Mouse (Mus musculus) CH12F3 (cell line): ENCODE results near the gene Faim.

ENCODE experiments used
- in situ Hi-C: fragments of 300-500 bp; cut with MboI; formaldehyde crosslinking; loops from 2 replicates; pipeline ENCODE4 v1.14.3; 2020; ENCODE audit warnings: low sequenced_read_pairs

The Faim gene

DNA sequence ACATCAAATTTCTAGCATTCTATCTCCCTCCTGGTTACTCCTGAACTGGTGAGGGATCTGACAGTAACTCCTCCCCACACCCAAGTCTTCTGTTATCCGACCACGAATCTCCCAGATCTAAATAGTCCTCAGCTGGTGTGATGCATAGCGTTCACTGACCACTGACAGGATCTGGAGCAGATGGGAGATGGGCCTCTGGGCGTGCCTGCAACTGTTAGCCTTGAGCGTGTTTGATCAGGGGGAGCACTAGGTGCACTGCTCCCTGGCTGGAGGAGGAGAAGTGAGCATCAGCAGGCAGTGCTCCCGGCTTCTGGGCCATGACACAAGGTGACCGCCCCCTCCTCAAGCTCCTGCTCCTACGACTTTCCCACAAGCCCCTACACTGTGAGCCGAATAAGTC, 55.8 kb downstream of the Faim start:
- in situ Hi-C loops = no loop called here

DNA sequence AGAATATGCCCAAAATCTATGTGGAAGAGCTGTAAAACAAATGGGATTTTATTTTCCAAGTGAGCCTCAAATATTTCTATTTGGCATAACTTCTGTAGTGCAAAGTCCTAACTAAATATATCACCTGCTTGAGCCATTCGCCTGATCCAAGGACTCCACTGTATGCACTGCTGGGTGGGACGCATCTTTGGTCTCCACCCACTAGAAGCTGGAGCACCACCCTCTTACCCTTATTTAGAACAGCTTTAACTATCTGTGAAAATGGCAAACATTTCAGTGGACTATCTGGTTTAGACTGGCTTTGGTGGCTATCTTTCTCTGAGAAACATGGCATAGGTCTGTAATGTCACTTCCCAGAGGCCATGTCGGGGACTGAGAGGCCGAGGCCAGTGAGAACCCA, 56.5 kb downstream of the Faim start:
- in situ Hi-C loops = no loop called here

DNA sequence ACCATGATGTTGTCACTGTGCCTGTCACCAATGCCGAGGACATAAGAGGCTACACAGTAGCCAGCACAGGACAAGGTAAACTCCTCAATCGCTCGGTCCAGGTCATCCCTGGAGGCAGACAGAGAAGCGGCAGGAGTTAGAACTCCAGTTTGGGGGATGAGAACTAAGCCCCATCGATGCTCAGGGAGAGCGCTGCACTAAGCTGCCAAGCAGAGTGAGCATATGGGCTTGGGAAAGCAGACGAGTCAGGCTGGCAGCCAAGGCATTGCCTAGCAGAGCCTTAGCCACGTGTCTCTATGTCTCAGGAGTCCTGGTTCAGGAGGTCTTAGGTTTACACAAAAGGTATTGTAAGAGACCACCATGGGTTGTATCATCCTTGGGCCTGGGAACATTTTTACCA, 58.6 kb downstream of the Faim start:
- in situ Hi-C loops = no loop called here

DNA sequence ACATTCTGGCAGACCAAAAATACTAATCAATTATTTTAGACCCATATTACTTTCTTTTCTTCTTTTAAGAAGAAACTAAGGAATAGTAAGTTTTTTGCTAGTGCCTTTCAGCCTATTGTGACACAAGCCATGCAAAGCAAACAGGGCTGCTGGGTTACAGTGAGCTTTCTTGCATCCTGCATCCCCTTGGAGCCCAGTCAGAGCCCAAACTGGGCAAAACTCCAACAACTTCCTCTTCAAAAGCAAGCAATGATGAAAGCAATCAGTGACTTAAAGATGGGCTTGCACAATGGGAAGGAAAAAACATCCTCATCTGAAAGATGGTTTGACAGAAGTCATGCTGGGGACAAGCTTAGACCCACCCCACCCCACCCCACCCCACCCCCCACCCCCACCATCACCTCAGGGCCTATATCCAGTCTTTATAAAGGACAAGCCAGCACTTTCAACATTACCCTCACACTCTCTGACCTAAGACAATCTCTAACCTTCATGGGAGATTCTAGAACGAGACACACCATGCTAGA, 62.6 kb downstream of the Faim start:
- in situ Hi-C loops = no loop called here

DNA sequence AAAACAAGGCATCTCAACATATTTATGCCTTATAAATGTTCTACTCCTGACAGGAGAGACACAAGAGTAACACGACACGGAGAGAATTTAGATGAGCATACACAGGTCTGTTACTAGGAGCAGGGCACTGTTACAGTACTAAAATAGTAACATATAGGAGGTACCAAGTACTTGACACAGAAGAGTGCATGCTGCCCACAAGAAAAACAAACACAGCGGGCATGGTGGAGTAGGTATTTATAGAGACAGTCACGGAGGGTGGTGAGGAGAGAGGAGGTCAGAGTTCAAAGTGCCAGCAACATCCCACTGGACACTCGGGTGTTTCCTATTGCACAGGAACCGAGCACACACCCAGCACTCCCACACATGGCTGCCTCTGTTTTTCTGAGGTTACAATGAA, 63.6 kb downstream of the Faim start:
- in situ Hi-C loops = no loop called here
